In genomic region chr13:6621831-6622230, GRCm38 (mm10) we compare ENCODE assay signal across 12 mouse cellular contexts.
"Had no signal": no experiment of that assay in that cellular context is flagged by ENCODE, and none has a peak within 500 bp of the region (broad histone marks: within the 10 kb centered on the region; RNA-seq: fewer than 3 reads in every experiment).

No protein-coding gene starts in this region.

- DNase-seq: gastrocnemius, postnatal 14 days; gastrocnemius, postnatal 36 days; heart, adult 2 months; heart, postnatal 14 days; heart, postnatal 36 days; kidney, adult 18-20 months; kidney, adult 8-10 months; kidney, postnatal 10 days; kidney, postnatal 25 days; kidney, postnatal 4 days; liver; liver, embryonic 13.5 days had no signal
